Mouse (Mus musculus): ENCODE data around the gene Thoc5. TPM values are rescaled to one million over a fixed set of nuclear protein-coding genes. Genes with fewer than 3 reads are reported as not detected.

The Thoc5 gene
- total RNA-seq, 1 experiment from 2014 or later, result 49.8 TPM

- no peak for ATAC-seq (replicated peaks in 1 of 2; ENCODE audit: insufficient read depth in 1 of 2, low FRiP score in 2 of 2, low TSS enrichment in 1 of 2, low read depth in 1 of 2, poor library complexity in 2 of 2, severe bottlenecking in 2 of 2)
Observed at GRCm38 (mm10) chr11:4963099-4963808, 68.1 kb downstream of the Thoc5 start.

DNA sequence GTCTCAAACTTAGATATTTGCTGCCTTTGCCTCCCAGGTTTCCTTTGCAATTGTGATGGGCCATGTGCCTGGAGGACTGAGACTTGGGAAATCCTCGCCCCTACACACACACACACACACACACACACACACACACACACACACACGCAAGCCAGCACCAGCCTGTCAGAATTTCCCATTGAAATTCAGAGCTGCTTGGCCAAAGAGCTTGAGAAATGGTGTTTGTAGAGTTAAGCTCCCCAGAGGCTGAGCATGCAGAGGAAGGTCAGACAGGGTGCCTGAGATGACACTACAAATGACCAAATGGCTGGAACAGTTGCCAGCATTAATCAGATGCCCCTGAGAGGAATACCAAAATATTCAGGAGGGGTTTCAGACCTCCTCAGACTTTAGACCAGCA is 71.2 kb downstream of the Thoc5 start:
- ATAC-seq (replicated peaks in 1 of 2; ENCODE audit: insufficient read depth in 1 of 2, low FRiP score in 2 of 2, low TSS enrichment in 1 of 2, low read depth in 1 of 2, poor library complexity in 2 of 2, severe bottlenecking in 2 of 2), result no peak

DNA sequence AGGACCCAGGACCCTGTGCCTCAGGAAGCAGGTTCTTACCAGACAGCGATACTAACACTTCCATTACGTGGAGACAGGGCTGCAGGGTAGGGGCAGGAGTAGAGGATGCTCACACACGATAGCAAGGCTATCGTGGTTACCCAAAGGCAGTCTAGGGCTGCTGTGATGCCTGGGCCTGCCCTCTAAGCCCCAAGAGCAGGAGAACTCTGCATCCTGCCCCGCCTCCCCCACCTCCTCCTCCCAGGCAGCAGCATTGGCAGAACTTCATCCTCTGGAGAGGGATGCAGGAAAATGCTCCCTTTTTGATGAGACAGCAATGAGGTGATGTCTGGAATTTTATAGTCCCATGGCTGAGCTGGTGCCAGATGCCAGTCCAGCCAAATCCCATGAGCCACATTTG is 71.8 kb downstream of the Thoc5 start:
- ATAC-seq (replicated peaks in 1 of 2; ENCODE audit: insufficient read depth in 1 of 2, low FRiP score in 2 of 2, low TSS enrichment in 1 of 2, low read depth in 1 of 2, poor library complexity in 2 of 2, severe bottlenecking in 2 of 2), result peak in 1 of 2 experiments; percentile 8; a peak in 1 of 4 replicates

- peak in 1 of 2 experiments; percentile 27; a peak in 1 of 4 replicates for ATAC-seq (replicated peaks in 1 of 2; ENCODE audit: insufficient read depth in 1 of 2, low FRiP score in 2 of 2, low TSS enrichment in 1 of 2, low read depth in 1 of 2, poor library complexity in 2 of 2, severe bottlenecking in 2 of 2)
Observed at GRCm38 (mm10) chr11:4967549-4967948, 72.4 kb downstream of the Thoc5 start.

- ATAC-seq (replicated peaks in 1 of 2; ENCODE audit: insufficient read depth in 1 of 2, low FRiP score in 2 of 2, low TSS enrichment in 1 of 2, low read depth in 1 of 2, poor library complexity in 2 of 2, severe bottlenecking in 2 of 2), result peak; percentile 50 to 66; a peak in 3 of 4 replicates
Observed at GRCm38 (mm10) chr11:4968376-4968775, 73.3 kb downstream of the Thoc5 start.

- ATAC-seq (replicated peaks in 1 of 2; ENCODE audit: insufficient read depth in 1 of 2, low FRiP score in 2 of 2, low TSS enrichment in 1 of 2, low read depth in 1 of 2, poor library complexity in 2 of 2, severe bottlenecking in 2 of 2), result peak; percentile 66 to 74
Observed at GRCm38 (mm10) chr11:4972967-4973870, 78.1 kb downstream of the Thoc5 start.

GRCm38 (mm10) chr11:4973871-4974256 is 78.7 kb downstream of the Thoc5 start:
- 0 out of 4 replicates have a peak, but pooled peaks have one; percentile 17 to 20 for ATAC-seq (replicated peaks in 1 of 2; ENCODE audit: insufficient read depth in 1 of 2, low FRiP score in 2 of 2, low TSS enrichment in 1 of 2, low read depth in 1 of 2, poor library complexity in 2 of 2, severe bottlenecking in 2 of 2)

- ATAC-seq (replicated peaks in 1 of 2; ENCODE audit: insufficient read depth in 1 of 2, low FRiP score in 2 of 2, low TSS enrichment in 1 of 2, low read depth in 1 of 2, poor library complexity in 2 of 2, severe bottlenecking in 2 of 2), result peak; percentile 38 to 46
Observed at GRCm38 (mm10) chr11:4974376-4975122, 79.4 kb downstream of the Thoc5 start.

- peak in 1 of 2 experiments; percentile 34; a peak in 1 of 4 replicates for ATAC-seq (replicated peaks in 1 of 2; ENCODE audit: insufficient read depth in 1 of 2, low FRiP score in 2 of 2, low TSS enrichment in 1 of 2, low read depth in 1 of 2, poor library complexity in 2 of 2, severe bottlenecking in 2 of 2)
Observed at GRCm38 (mm10) chr11:4975623-4976022, 80.5 kb downstream of the Thoc5 start.

Other genes starting within 250 kb of the Thoc5 start
- 23.9 and 115 TPM in 2 replicates for gene Uqcr10, start 191.0 kb upstream of the Thoc5 start, total RNA-seq (2017)
- gene Zmat5, start 190.6 kb upstream of the Thoc5 start, total RNA-seq (2017), result 4.7 and 7.1 TPM in 2 replicates
- not detected in 2 replicates for gene Cabp7, start 148.5 kb upstream of the Thoc5 start, total RNA-seq (2017)
- gene Nf2, start 45.8 kb upstream of the Thoc5 start, total RNA-seq (2017), result 52.9 and 80.7 TPM in 2 replicates
- gene Nipsnap1, start 21.4 kb upstream of the Thoc5 start, total RNA-seq (2017), result 20.9 and 34.7 TPM in 2 replicates
- gene Nefh, start 52.7 kb downstream of the Thoc5 start, total RNA-seq (2017), result 11.9 and 19.6 TPM in 2 replicates
- gene Ap1b1, start 91.5 kb downstream of the Thoc5 start, total RNA-seq (2017), result 45.0 and 80.8 TPM in 2 replicates
- gene Rasl10a, start 162.8 kb downstream of the Thoc5 start, total RNA-seq (2017), result not detected in 2 replicates
- 1.2 and 1.7 TPM in 2 replicates for gene Gas2l1, start 170.0 kb downstream of the Thoc5 start, total RNA-seq (2017)
- gene Rhbdd3, start 203.6 kb downstream of the Thoc5 start, total RNA-seq (2017), result 18.3 and 31.9 TPM in 2 replicates
- gene Ewsr1, start 203.9 kb downstream of the Thoc5 start, total RNA-seq (2017), result 658 and 663 TPM in 2 replicates